Mouse (Mus musculus) testis, adult 2 months (tissue): Measurements from ENCODE around the gene Smpd3.

Source experiments
- CTCF ChIP-seq: fragments of 200-500 bp; IDR thresholded peaks from 2 replicates; pipeline ENCODE4 v1.5.1; 2012; ENCODE audit warnings: low read depth, mild to moderate bottlenecking, inconsistent platforms, low read length, moderate library complexity; ENCODE audit not compliant: control insufficient read depth, insufficient read depth, insufficient replicate concordance
- POLR2A ChIP-seq: fragments of 200-500 bp; IDR thresholded peaks from 2 replicates; pipeline ENCODE4 v1.6.1; 2012; ENCODE audit warnings: low read depth, mild to moderate bottlenecking, inconsistent platforms, low read length, moderate library complexity; ENCODE audit not compliant: control insufficient read depth

- no peak for TF ChIP-seq CTCF
- TF ChIP-seq POLR2A: no peak
Observed at GRCm38 (mm10) chr8:106237106-106237505, 100.7 kb downstream of the Smpd3 start.
